Mouse (Mus musculus) ES-E14 (cell line): Measurements from ENCODE around the gene Cyp20a1. TPM values are rescaled to one million over a fixed set of nuclear protein-coding genes. Genes with fewer than 3 reads are reported as not detected.

Experiments
- DNase-seq: peaks from one replicate; pipeline ENCODE4 v3.0.0-alpha.2; 2013; ENCODE audit warnings: low read depth, low spot score
- H3K27ac ChIP-seq: 2 replicates; pipeline ENCODE4 v1.5.1; 2012; ENCODE audit warnings: low read depth, mild to moderate bottlenecking, low read length, moderate library complexity, mixed read lengths; ENCODE audit not compliant: poor library complexity, insufficient read depth, severe bottlenecking
- H3K36me3 ChIP-seq: 2 replicates; pipeline ENCODE4 v1.6.1; 2012; ENCODE audit warnings: mild to moderate bottlenecking, low read length, moderate library complexity, mixed read lengths; ENCODE audit not compliant: control insufficient read depth, poor library complexity, insufficient read depth, severe bottlenecking
- H3K4me1 ChIP-seq, 2 experiments: fragments of 150-350 bp in 1 of 2; sonication (generic) in 1 of 2; 2 replicates each; pipeline ENCODE4 v1.6.1; 2012; ENCODE audit warnings: low read length in 2 of 2, mild to moderate bottlenecking in 1 of 2, mixed read lengths in 1 of 2; ENCODE audit not compliant: control insufficient read depth in 2 of 2, insufficient read depth in 2 of 2, poor library complexity in 1 of 2
- H3K4me3 ChIP-seq, 2 experiments: fragments of 150-350 bp in 1 of 2; sonication (generic) in 1 of 2; 2 replicates each; pipeline ENCODE4 v1.5.1; 2012; ENCODE audit warnings: low read length in 2 of 2, low read depth in 1 of 2, mild to moderate bottlenecking in 1 of 2, mixed read lengths in 1 of 2; ENCODE audit not compliant: insufficient read depth in 1 of 2, poor library complexity in 1 of 2, severe bottlenecking in 1 of 2
- H3K9ac ChIP-seq: 2 replicates; pipeline ENCODE4 v1.6.1; 2012; ENCODE audit warnings: low read depth, mild to moderate bottlenecking, low read length, mixed read lengths; ENCODE audit not compliant: poor library complexity, insufficient read depth, severe bottlenecking
- H3K9me3 ChIP-seq: fragments of 150-350 bp; sonication (generic); 2 replicates; pipeline ENCODE4 v1.6.1; 2012; ENCODE audit warnings: low read depth, mild to moderate bottlenecking, low read length; ENCODE audit not compliant: control insufficient read depth, insufficient read depth
- CHD2 ChIP-seq: IDR thresholded peaks from 2 replicates; pipeline ENCODE4 v1.6.1; 2014; ENCODE audit warnings: mild to moderate bottlenecking, low read depth, low read length, inconsistent platforms
- HCFC1 ChIP-seq: IDR thresholded peaks from 2 replicates; pipeline ENCODE4 v1.6.1; 2012; ENCODE audit warnings: low read length, inconsistent platforms, borderline replicate concordance; ENCODE audit not compliant: insufficient read depth
- MAFK ChIP-seq: IDR thresholded peaks from 2 replicates; pipeline ENCODE4 v1.6.1; 2014; ENCODE audit warnings: mild to moderate bottlenecking, low read depth, low read length, inconsistent platforms; ENCODE audit not compliant: insufficient read depth
- ZC3H11A ChIP-seq: IDR thresholded peaks from 2 replicates; pipeline ENCODE4 v1.6.1; 2012; ENCODE audit warnings: low read depth, mild to moderate bottlenecking, inconsistent platforms, low read length, borderline replicate concordance
- ZNF384 ChIP-seq: IDR thresholded peaks from 2 replicates; pipeline ENCODE4 v1.6.1; 2012; ENCODE audit warnings: low read depth, low read length, inconsistent platforms
- in situ Hi-C, 2 experiments: fragments of 600-800 bp; cut with MboI; formaldehyde crosslinking; loops; one replicate each; pipeline ENCODE4 v1.15.1; 2025; ENCODE audit warnings: low sequenced_read_pairs in 2 of 2, inconsistent platforms in 1 of 2; ENCODE audit not compliant: unreplicated experiment in 2 of 2
- total RNA-seq: library from RNA; depleted of rRNA; stranded (reverse); fragments of 300-350 nt; gene quantifications from 2 replicates; pipeline ENCODE4 v1.2.3, GENCODE M21; 2012

Gene Cyp20a1
- total RNA-seq, 1 experiment: 45.9 TPM

DNA sequence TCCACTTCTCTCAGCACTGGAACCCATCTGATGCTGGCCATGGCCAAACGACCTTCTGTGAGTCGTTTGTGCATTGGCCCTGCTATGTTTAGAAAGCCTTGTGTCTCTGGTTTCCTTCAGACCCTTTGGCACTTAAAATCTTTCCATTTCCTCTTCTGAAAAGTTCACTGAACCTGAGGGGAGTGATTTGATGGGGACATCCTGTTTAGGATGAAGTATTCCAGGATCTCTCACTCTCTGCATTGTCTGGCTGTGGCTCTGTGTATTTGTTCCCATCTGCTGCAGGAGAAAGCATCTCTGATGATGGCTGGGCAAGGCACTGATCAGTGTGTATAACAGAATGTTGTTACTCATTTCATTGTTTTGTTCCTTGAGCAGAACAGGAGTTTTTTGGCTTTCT lies 2.6 kb downstream of the Cyp20a1 start:
- in situ Hi-C loops: no loop called here
- no peaks in the 10 kb centered on the region for H3K9me3 ChIP-seq
- H3K36me3 ChIP-seq: no peaks in the 10 kb centered on the region
- TF ChIP-seq MAFK (no peak), ZC3H11A (no peak), CHD2 (no peak), HCFC1 (no peak), ZNF384 (no peak)
- no peak overlapping the region for H3K4me3 ChIP-seq
- no peak for DNase-seq
- no peaks in the 10 kb centered on the region for H3K4me1 ChIP-seq
- no peak overlapping the region for H3K27ac ChIP-seq
- H3K9ac ChIP-seq: no peak overlapping the region

- no peak for DNase-seq
- H3K36me3 ChIP-seq: peaks cover 17% of the 10 kb centered on the region; the same call in 1 of the 2 replicates
- in situ Hi-C loops: no loop called here
Observed at GRCm38 (mm10) chr1:60352786-60353185, 9.7 kb downstream of the Cyp20a1 start.

GRCm38 (mm10) chr1:60361626-60362025 lies 18.5 kb downstream of the Cyp20a1 start:
- in situ Hi-C loops: no loop called here
- H3K36me3 ChIP-seq: peaks cover 4% of the 10 kb centered on the region; the same call in 1 of the 2 replicates
- no peaks in the 10 kb centered on the region for H3K9me3 ChIP-seq
- H3K9ac ChIP-seq: no peak overlapping the region
- no peak overlapping the region for H3K4me3 ChIP-seq
- H3K27ac ChIP-seq: no peak overlapping the region
- no peak for TF ChIP-seq MAFK
- TF ChIP-seq CHD2: no peak
- TF ChIP-seq ZNF384: no peak
- no peak for TF ChIP-seq HCFC1
- no peak for TF ChIP-seq ZC3H11A
- H3K4me1 ChIP-seq: no peaks in the 10 kb centered on the region
- no peak for DNase-seq

More at GRCm38 (mm10) chr1:60352786-60353185, 9.7 kb downstream of the Cyp20a1 start:
- H3K9me3 ChIP-seq: no peaks in the 10 kb centered on the region
- no peak for TF ChIP-seq ZC3H11A
- H3K4me3 ChIP-seq: no peak overlapping the region
- no peaks in the 10 kb centered on the region; a peak in 1 of 4 replicates for H3K4me1 ChIP-seq
- H3K9ac ChIP-seq: no peak overlapping the region
- H3K27ac ChIP-seq: no peak overlapping the region

GRCm38 (mm10) chr1:60376556-60376955 lies 33.4 kb downstream of the Cyp20a1 start:
- H3K36me3 ChIP-seq: peaks cover 7% of the 10 kb centered on the region; the same call in 1 of the 2 replicates
- no peaks in the 10 kb centered on the region for H3K4me1 ChIP-seq
- no peak for DNase-seq
- no peaks in the 10 kb centered on the region for H3K9me3 ChIP-seq
- TF ChIP-seq ZNF384: no peak
- no peak overlapping the region for H3K27ac ChIP-seq
- no peak overlapping the region for H3K9ac ChIP-seq
- in situ Hi-C loops: no loop called here
- H3K4me3 ChIP-seq: no peak overlapping the region

DNA sequence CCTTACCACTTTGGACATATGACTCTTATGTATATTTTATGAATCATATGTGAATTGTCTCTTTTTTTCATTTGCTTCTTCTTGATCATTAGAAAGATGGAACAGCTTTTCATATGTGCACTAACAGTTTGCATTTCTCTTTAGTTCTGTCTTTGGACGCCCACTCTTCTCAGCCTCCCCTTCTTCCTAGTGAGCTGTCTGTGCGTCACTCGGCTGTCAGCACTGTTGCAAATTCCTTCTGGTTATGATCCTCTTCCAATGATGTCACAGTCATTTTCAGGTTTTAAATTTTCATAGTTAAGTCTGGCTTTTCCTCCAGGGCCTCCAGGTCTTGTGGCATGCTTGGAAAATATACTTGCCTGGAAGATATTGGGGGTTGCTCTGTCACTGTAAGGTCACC lies 38.8 kb downstream of the Cyp20a1 start:
- peaks cover 4% of the 10 kb centered on the region for H3K36me3 ChIP-seq
- no peak overlapping the region for H3K9ac ChIP-seq
- in situ Hi-C loops: no loop called here
- H3K9me3 ChIP-seq: no peaks in the 10 kb centered on the region
- H3K27ac ChIP-seq: no peak overlapping the region
- DNase-seq: no peak
- no peak overlapping the region for H3K4me3 ChIP-seq
- no peaks in the 10 kb centered on the region for H3K4me1 ChIP-seq
- TF ChIP-seq ZC3H11A: no peak
- TF ChIP-seq MAFK: no peak
- no peak for TF ChIP-seq CHD2
- no peak for TF ChIP-seq HCFC1
